Mouse (Mus musculus): Measurements from ENCODE around the gene Zfp710. TPM values are rescaled to one million over a fixed set of nuclear protein-coding genes. Genes with fewer than 3 reads are reported as not detected.

Zfp710 gene
- total and polyA plus RNA-seq, 3 experiments: 14.8 to 19.1 TPM; not detected in 1

GRCm38 (mm10) chr7:80140815-80141214 lies 116.2 kb downstream of the Zfp710 start (continued):
- TF ChIP-seq POLR2AphosphoS5 (IDR thresholded peaks at IDR 0.05; ENCODE audit: borderline replicate concordance, low read depth, low read length) (no peak), UBTF (IDR thresholded peaks at IDR 0.05; ENCODE audit: borderline replicate concordance, insufficient read depth, low read depth, low read length) (no peak), MAX (IDR thresholded peaks at IDR 0.05; ENCODE audit: low read length) (no peak), MYB (IDR thresholded peaks at IDR 0.05; ENCODE audit: low read depth, low read length) (no peak), TCF12 (IDR thresholded peaks at IDR 0.05; ENCODE audit: low read depth, low read length) (no peak), E2F4 (IDR thresholded peaks at IDR 0.05; ENCODE audit: borderline replicate concordance, low read depth, low read length) (no peak), NRF1 (IDR thresholded peaks at IDR 0.05; ENCODE audit: insufficient read depth, low read depth, low read length, poor library complexity, severe bottlenecking) (no peak), HCFC1 (IDR thresholded peaks at IDR 0.05; ENCODE audit: low read depth, low read length) (no peak)

Other genes with a start within 250 kb of the Zfp710 start
- not detected in 2 replicates for gene Mesp1, start 231.0 kb upstream of the Zfp710 start, total RNA-seq (2012; rRNA removed)
- not detected for gene Mesp1, start 231.0 kb upstream of the Zfp710 start, polyA plus RNA-seq (2012; ENCODE audit: insufficient read depth in 1 of 2, insufficient read length in 2 of 2, low read depth in 1 of 2, low replicate concordance in 2 of 2, missing spikeins in 1 of 2)
- gene Mesp2, start 214.1 kb upstream of the Zfp710 start, total RNA-seq (2012; rRNA removed): not detected in 2 replicates
- gene Mesp2, start 214.1 kb upstream of the Zfp710 start, polyA plus RNA-seq (2012; ENCODE audit: insufficient read depth in 1 of 2, insufficient read length in 2 of 2, low read depth in 1 of 2, low replicate concordance in 2 of 2, missing spikeins in 1 of 2): not detected
- gene Anpep, start 163.8 kb upstream of the Zfp710 start, total RNA-seq (2012; rRNA removed): 7.6 and 11.2 TPM in 2 replicates
- 10 to 100 TPM; 40.2 to 77.2 TPM for gene Anpep, start 163.8 kb upstream of the Zfp710 start, polyA plus RNA-seq (2012; ENCODE audit: insufficient read depth in 1 of 2, insufficient read length in 2 of 2, low read depth in 1 of 2, low replicate concordance in 2 of 2, missing spikeins in 1 of 2)
- 8.3 and 8.6 TPM in 2 replicates for gene Ap3s2, start 104.2 kb upstream of the Zfp710 start, total RNA-seq (2012; rRNA removed)
- gene Ap3s2, start 104.2 kb upstream of the Zfp710 start, polyA plus RNA-seq (2012; ENCODE audit: insufficient read depth in 1 of 2, insufficient read length in 2 of 2, low read depth in 1 of 2, low replicate concordance in 2 of 2, missing spikeins in 1 of 2): 10 to 100 TPM; 18.2 to 91.2 TPM
- not detected in 2 replicates for gene Arpin, start 89.5 kb upstream of the Zfp710 start, total RNA-seq (2012; rRNA removed)
- gene Arpin, start 89.5 kb upstream of the Zfp710 start, polyA plus RNA-seq (2012; ENCODE audit: insufficient read depth in 1 of 2, insufficient read length in 2 of 2, low read depth in 1 of 2, low replicate concordance in 2 of 2, missing spikeins in 1 of 2): not detected
- 121 and 141 TPM in 2 replicates for gene Idh2, start 90.6 kb downstream of the Zfp710 start, total RNA-seq (2012; rRNA removed)
- gene Idh2, start 90.6 kb downstream of the Zfp710 start, polyA plus RNA-seq (2012; ENCODE audit: insufficient read depth in 1 of 2, insufficient read length in 2 of 2, low read depth in 1 of 2, low replicate concordance in 2 of 2, missing spikeins in 1 of 2): 100 to 1,000 TPM; 181 to 268 TPM
- gene Sema4b, start 162.0 kb downstream of the Zfp710 start, total RNA-seq (2012; rRNA removed): 8.4 and 10.9 TPM in 2 replicates
- 10 to 100 TPM in 1 of 2 experiments, not detected in 1; 17.3 TPM for gene Sema4b, start 162.0 kb downstream of the Zfp710 start, polyA plus RNA-seq (2012; ENCODE audit: insufficient read depth in 1 of 2, insufficient read length in 2 of 2, low read depth in 1 of 2, low replicate concordance in 2 of 2, missing spikeins in 1 of 2)
- gene Cib1, start 208.0 kb downstream of the Zfp710 start, total RNA-seq (2012; rRNA removed): 69.3 and 84.5 TPM in 2 replicates
- gene Cib1, start 208.0 kb downstream of the Zfp710 start, polyA plus RNA-seq (2012; ENCODE audit: insufficient read depth in 1 of 2, insufficient read length in 2 of 2, low read depth in 1 of 2, low replicate concordance in 2 of 2, missing spikeins in 1 of 2): 100 to 1,000 TPM in 1 of 2 experiments, not detected in 1; 145 TPM
- gene Gdpgp1, start 208.1 kb downstream of the Zfp710 start, total RNA-seq (2012; rRNA removed): 3.4 and 4.0 TPM in 2 replicates
- gene Gdpgp1, start 208.1 kb downstream of the Zfp710 start, polyA plus RNA-seq (2012; ENCODE audit: insufficient read depth in 1 of 2, insufficient read length in 2 of 2, low read depth in 1 of 2, low replicate concordance in 2 of 2, missing spikeins in 1 of 2): 1 to 10 TPM in 1 of 2 experiments, not detected in 1; 4.6 TPM
- gene Ttll13, start 221.6 kb downstream of the Zfp710 start, total RNA-seq (2012; rRNA removed): 0.39 and 0.46 TPM in 2 replicates
- gene Ttll13, start 221.6 kb downstream of the Zfp710 start, polyA plus RNA-seq (2012; ENCODE audit: insufficient read depth in 1 of 2, insufficient read length in 2 of 2, low read depth in 1 of 2, low replicate concordance in 2 of 2, missing spikeins in 1 of 2): under 1 TPM in 1 of 2 experiments, not detected in 1; 0.40 TPM
- gene Ngrn, start 236.4 kb downstream of the Zfp710 start, total RNA-seq (2012; rRNA removed): 42.8 and 48.0 TPM in 2 replicates
- 10 to 100 TPM in 1 of 2 experiments, not detected in 1; 37.2 TPM for gene Ngrn, start 236.4 kb downstream of the Zfp710 start, polyA plus RNA-seq (2012; ENCODE audit: insufficient read depth in 1 of 2, insufficient read length in 2 of 2, low read depth in 1 of 2, low replicate concordance in 2 of 2, missing spikeins in 1 of 2)
- gene Vps33b, start 244.8 kb downstream of the Zfp710 start, total RNA-seq (2012; rRNA removed): 24.9 and 27.6 TPM in 2 replicates
- 10 to 100 TPM in 1 of 2 experiments, not detected in 1; 23.4 TPM for gene Vps33b, start 244.8 kb downstream of the Zfp710 start, polyA plus RNA-seq (2012; ENCODE audit: insufficient read depth in 1 of 2, insufficient read length in 2 of 2, low read depth in 1 of 2, low replicate concordance in 2 of 2, missing spikeins in 1 of 2)

Measured in MEL (cell line).